Mouse (Mus musculus): ENCODE results near the gene Gad1.

Gad1 gene

GRCm38 (mm10) chr2:70625761-70626160, 72.9 kb downstream of the Gad1 start:
- DNase-seq (ENCODE audit: low read depth, low spot score): no peak

- no peak for DNase-seq (ENCODE audit: low read depth, low spot score)
These were observed 75.5 kb downstream of the Gad1 start for GRCm38 (mm10) chr2:70628397-70628796.

GRCm38 (mm10) chr2:70629339-70629761, 76.5 kb downstream of the Gad1 start:
- DNase-seq (ENCODE audit: low read depth, low spot score): peak; percentile 79

GRCm38 (mm10) chr2:70629921-70630320, 77.0 kb downstream of the Gad1 start:
- DNase-seq (ENCODE audit: low read depth, low spot score): no peak

GRCm38 (mm10) chr2:70631321-70631720, 78.4 kb downstream of the Gad1 start:
- no peak for DNase-seq (ENCODE audit: low read depth, low spot score)

- no peak for DNase-seq (ENCODE audit: low read depth, low spot score)
These were observed 79.5 kb downstream of the Gad1 start for GRCm38 (mm10) chr2:70632412-70632811.

GRCm38 (mm10) chr2:70634028-70634690, 81.3 kb downstream of the Gad1 start:
- DNase-seq (ENCODE audit: low read depth, low spot score): no peak

GRCm38 (mm10) chr2:70640968-70641367, 88.1 kb downstream of the Gad1 start:
- no peak for DNase-seq (ENCODE audit: low read depth, low spot score)

GRCm38 (mm10) chr2:70642971-70643565, 90.2 kb downstream of the Gad1 start:
- no peak for DNase-seq (ENCODE audit: low read depth, low spot score)

GRCm38 (mm10) chr2:70645266-70645780, 92.5 kb downstream of the Gad1 start:
- DNase-seq (ENCODE audit: low read depth, low spot score): no peak

GRCm38 (mm10) chr2:70647681-70648080, 94.8 kb downstream of the Gad1 start:
- no peak for DNase-seq (ENCODE audit: low read depth, low spot score)

GRCm38 (mm10) chr2:70648271-70648670, 95.4 kb downstream of the Gad1 start:
- DNase-seq (ENCODE audit: low read depth, low spot score): no peak

- no peak for DNase-seq (ENCODE audit: low read depth, low spot score)
These were observed 96.6 kb downstream of the Gad1 start for GRCm38 (mm10) chr2:70649471-70649870.

Data from forelimb bud, embryonic 11.5 days (tissue).